Mouse (Mus musculus) yolk sac, embryonic 10.5 days (tissue): Measurements from ENCODE around the gene Eif3d.
"Not testable (repeated sequence)": the region's sequence is repeated elsewhere in the genome, so short reads cannot be mapped to it uniquely, and the experiment has no call there.

Source experiments
- DNase-seq: peaks from one replicate; pipeline ENCODE4 v3.0.0-alpha.2; 2017; ENCODE audit warnings: low spot score

Gene Eif3d

GRCm38 (mm10) chr15:77970470-77971292 is at the start of gene Eif3d:
Eif3d (minus strand) TSS chr15:77970813.
- peak; percentile 95 for DNase-seq

- DNase-seq: no peak
These were observed 43.4 kb upstream of the Eif3d start for GRCm38 (mm10) chr15:78014046-78014445.

- not testable (repeated sequence) for DNase-seq
These were observed 37.6 kb upstream of the Eif3d start for GRCm38 (mm10) chr15:78008206-78008605.

- DNase-seq: peak; percentile 19
These were observed 33.3 kb upstream of the Eif3d start for GRCm38 (mm10) chr15:78003929-78004328.

- DNase-seq: no peak
These were observed 30.8 kb upstream of the Eif3d start for GRCm38 (mm10) chr15:78001400-78001799.

- DNase-seq: no peak
These were observed 17.9 kb upstream of the Eif3d start for GRCm38 (mm10) chr15:77988541-77988940.

- no peak for DNase-seq
These were observed 12.8 kb upstream of the Eif3d start for GRCm38 (mm10) chr15:77983391-77983790.

- DNase-seq: peak; percentile 14
These were observed 11.8 kb upstream of the Eif3d start for GRCm38 (mm10) chr15:77982195-77982939.

GRCm38 (mm10) chr15:77981181-77981680 is 10.6 kb upstream of the Eif3d start:
- no peak for DNase-seq

GRCm38 (mm10) chr15:77979427-77979865 is 8.8 kb upstream of the Eif3d start:
- no peak for DNase-seq

- DNase-seq: no peak
These were observed 7.0 kb upstream of the Eif3d start for GRCm38 (mm10) chr15:77977663-77978062.

- DNase-seq: no peak
These were observed 3.7 kb upstream of the Eif3d start for GRCm38 (mm10) chr15:77974165-77974841.

GRCm38 (mm10) chr15:77969940-77970469 is 608 bp downstream of the Eif3d start:
- DNase-seq: peak; percentile 7

GRCm38 (mm10) chr15:77965117-77965528 is 5.5 kb downstream of the Eif3d start:
- no peak for DNase-seq

- DNase-seq: no peak
These were observed 8.2 kb downstream of the Eif3d start for GRCm38 (mm10) chr15:77962447-77962846.

- no peak for DNase-seq
These were observed 9.9 kb downstream of the Eif3d start for GRCm38 (mm10) chr15:77960693-77961092.

- peak; percentile 9 for DNase-seq
These were observed 12.5 kb downstream of the Eif3d start for GRCm38 (mm10) chr15:77958071-77958470.

- no peak for DNase-seq
These were observed 13.0 kb downstream of the Eif3d start for GRCm38 (mm10) chr15:77957625-77958024.

- peak; percentile 70 for DNase-seq
These were observed 14.2 kb downstream of the Eif3d start, which contains the start of gene Foxred2 for GRCm38 (mm10) chr15:77956404-77956901. Foxred2 (minus strand) TSS chr15:77956722.

- no peak for DNase-seq
These were observed 14.9 kb downstream of the Eif3d start for GRCm38 (mm10) chr15:77955440-77956403.
